Mouse (Mus musculus) liver, adult 2 months (tissue): ENCODE data around the gene Slc38a10. TPM values are rescaled to one million over a fixed set of nuclear protein-coding genes. Genes with fewer than 3 reads are reported as not detected.

ENCODE experiments used
- DNase-seq: peaks from one replicate; pipeline ENCODE4 v3.0.0-alpha.2; 2011; ENCODE audit warnings: low read depth, low spot score; ENCODE audit errors: extremely low read depth
- H3K27ac ChIP-seq: fragments of 200-500 bp; replicated peaks from 2 replicates; pipeline ENCODE4 v1.5.1; 2012; ENCODE audit warnings: low read depth, mild to moderate bottlenecking, control low read depth, inconsistent platforms, low read length; ENCODE audit not compliant: insufficient read depth
- H3K27me3 ChIP-seq: fragments of 200-500 bp; 2 replicates; pipeline ENCODE4 v1.6.1; 2012; ENCODE audit warnings: mild to moderate bottlenecking, moderate library complexity, low read length, inconsistent platforms; ENCODE audit not compliant: control insufficient read depth, insufficient read depth
- H3K36me3 ChIP-seq: fragments of 200-500 bp; 2 replicates; pipeline ENCODE4 v1.6.1; 2012; ENCODE audit warnings: low read length, inconsistent platforms; ENCODE audit not compliant: control insufficient read depth, insufficient read depth
- H3K4me1 ChIP-seq: fragments of 200-500 bp; 2 replicates; pipeline ENCODE4 v1.6.1; 2011; ENCODE audit warnings: low read length; ENCODE audit not compliant: control insufficient read depth, insufficient read depth
- H3K4me3 ChIP-seq: fragments of 200-500 bp; 2 replicates; pipeline ENCODE4 v1.5.1; 2011; ENCODE audit warnings: low read depth, mild to moderate bottlenecking, control low read depth, low read length, moderate library complexity; ENCODE audit not compliant: insufficient read depth
- H3K79me2 ChIP-seq: fragments of 200-500 bp; 2 replicates; pipeline ENCODE4 v1.6.1; 2012; ENCODE audit warnings: inconsistent platforms, mild to moderate bottlenecking, low read length, moderate library complexity; ENCODE audit not compliant: control insufficient read depth, insufficient read depth
- H3K9ac ChIP-seq: fragments of 200-500 bp; 2 replicates; pipeline ENCODE4 v1.6.1; 2012; ENCODE audit warnings: low read depth, mild to moderate bottlenecking, control low read depth, inconsistent platforms, low read length
- CTCF ChIP-seq: fragments of 200-500 bp; IDR thresholded peaks from 2 replicates; pipeline ENCODE4 v1.5.1; 2011; ENCODE audit warnings: low read depth, low read length, control low read depth
- POLR2A ChIP-seq: fragments of 200-500 bp; IDR thresholded peaks from 2 replicates; pipeline ENCODE4 v1.6.1; 2011; ENCODE audit warnings: low read length, control low read depth; ENCODE audit not compliant: insufficient read depth; ENCODE audit errors: extremely low read depth
- WGBS: fragments of 180-500 bp; shearing (Covaris S2); methylation state at CpG from one replicate; pipeline ENCODE4 v1.1.7; 2018; 5-methylcytosine and 5-hydroxymethylcytosine counted together
- polyA plus RNA-seq: library from polyadenylated mRNA; depleted of rRNA; stranded (reverse); fragments of >200 nt; gene quantifications from 2 replicates; pipeline ENCODE4 v1.2.3, GENCODE M21; 2012; rRNA removed
- total RNA-seq: library from RNA; depleted of rRNA; stranded (reverse); fragments of >200 nt; gene quantifications from 2 replicates; pipeline ENCODE4 v1.2.3, GENCODE M21; 2014; rRNA removed

Gene Slc38a10
- 41.1 and 47.8 TPM in 2 replicates for total RNA-seq
- 75.1 and 90.2 TPM in 2 replicates for polyA plus RNA-seq

GRCm38 (mm10) chr11:120151113-120151494 lies at the start of gene Slc38a10:
TSS of gene Slc38a10 (minus strand) at chr11:120151346.
- H3K9ac ChIP-seq = peak within 1 kb of the TSS; percentile 80
- under 1% methylated on average over 28 of the region's 28 CpGs for WGBS
- peak; percentile 96 for DNase-seq

GRCm38 (mm10) chr11:120200621-120201020 lies 49.5 kb upstream of the Slc38a10 start:
- WGBS = 76% methylated on average over 6 of the region's 6 CpGs
- H3K27me3 ChIP-seq = no peaks in the 10 kb centered on the region
- no peak overlapping the region for H3K27ac ChIP-seq
- no peak overlapping the region for H3K9ac ChIP-seq
- H3K4me3 ChIP-seq = no peak overlapping the region
- no peak for TF ChIP-seq POLR2A
- no peak for TF ChIP-seq CTCF
- no peaks in the 10 kb centered on the region for H3K4me1 ChIP-seq
- H3K36me3 ChIP-seq = no peaks in the 10 kb centered on the region
- no peaks in the 10 kb centered on the region for H3K79me2 ChIP-seq
- no peak for DNase-seq

More at GRCm38 (mm10) chr11:120151113-120151494, at the start of gene Slc38a10:
- TF ChIP-seq POLR2A = peak; percentile 71; the same call in 1 of the 2 replicates
- TF ChIP-seq CTCF = no peak
- Histone ChIP-seq H3K79me2 (peaks cover 22% of the 10 kb centered on the region; the same call in 1 of the 2 replicates), H3K36me3 (no peaks in the 10 kb centered on the region), H3K27me3 (no peaks in the 10 kb centered on the region), H3K4me3 (peak within 1 kb of the TSS; percentile 74), H3K4me1 (peaks cover 8% of the 10 kb centered on the region), H3K27ac (peak within 1 kb of the TSS; percentile 41)

DNA sequence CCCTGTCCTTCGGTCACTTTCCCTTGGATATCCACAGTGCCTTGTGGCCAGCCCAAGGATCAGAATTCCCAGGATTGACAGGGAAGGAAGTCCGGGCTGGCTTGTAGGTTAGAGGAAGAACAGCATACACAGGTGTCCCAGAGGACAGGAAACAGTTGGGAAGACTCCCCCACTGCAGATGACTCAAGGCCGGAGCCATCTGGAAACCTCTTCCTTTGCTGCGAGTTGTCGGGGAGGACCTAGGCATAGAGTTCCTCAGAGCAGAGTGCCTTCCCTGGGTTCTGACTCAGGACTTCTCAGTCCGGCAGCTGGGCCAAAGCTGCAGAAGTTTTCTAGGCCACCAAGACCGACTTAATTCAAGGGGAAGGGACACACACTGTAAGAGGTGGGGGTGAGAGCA lies 48.6 kb upstream of the Slc38a10 start:
- no peak overlapping the region for H3K4me3 ChIP-seq
- no peak overlapping the region for H3K9ac ChIP-seq
- no peaks in the 10 kb centered on the region for H3K4me1 ChIP-seq
- H3K79me2 ChIP-seq = no peaks in the 10 kb centered on the region
- H3K27ac ChIP-seq = no peak overlapping the region
- WGBS = 79% methylated on average over 7 of the region's 7 CpGs
- TF ChIP-seq CTCF (no peak), POLR2A (no peak)
- DNase-seq = no peak
- H3K27me3 ChIP-seq = no peaks in the 10 kb centered on the region
- H3K36me3 ChIP-seq = no peaks in the 10 kb centered on the region

DNA sequence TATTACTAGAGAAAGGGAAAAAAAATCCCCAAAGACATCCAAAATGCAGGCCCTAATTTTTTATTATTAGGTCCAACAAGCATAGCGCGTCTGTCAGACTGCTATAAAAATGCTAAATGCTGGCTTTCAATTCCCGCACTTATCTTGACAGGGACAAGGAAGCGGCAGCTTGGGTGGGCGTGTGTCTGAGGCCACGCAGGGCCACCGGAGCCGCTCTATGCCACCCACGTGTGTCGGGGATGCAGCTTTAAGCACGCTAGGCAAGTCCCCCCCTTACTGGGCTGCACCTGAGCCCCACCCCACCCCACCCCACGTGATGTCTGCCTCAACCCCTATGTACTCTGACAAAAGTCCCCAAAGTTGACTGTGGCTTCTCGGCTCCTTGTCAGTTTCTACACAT lies 47.7 kb upstream of the Slc38a10 start:
- no peaks in the 10 kb centered on the region for H3K27me3 ChIP-seq
- no peak for TF ChIP-seq POLR2A
- TF ChIP-seq CTCF = no peak
- no peak for DNase-seq
- no peaks in the 10 kb centered on the region for H3K79me2 ChIP-seq
- no peaks in the 10 kb centered on the region for H3K36me3 ChIP-seq
- no peak overlapping the region for H3K4me3 ChIP-seq
- H3K9ac ChIP-seq = no peak overlapping the region
- no peak overlapping the region for H3K27ac ChIP-seq
- 82% methylated on average over 13 of the region's 13 CpGs for WGBS
- H3K4me1 ChIP-seq = no peaks in the 10 kb centered on the region

- Histone ChIP-seq H3K79me2 (peaks cover 19% of the 10 kb centered on the region; the same call in 1 of the 2 replicates), H3K9ac (peak overlapping the region; percentile 31), H3K4me1 (peaks cover 6% of the 10 kb centered on the region), H3K27ac (peak overlapping the region; percentile 67), H3K4me3 (no peak overlapping the region), H3K36me3 (no peaks in the 10 kb centered on the region), H3K27me3 (no peaks in the 10 kb centered on the region)
- no peak for DNase-seq
- 58% methylated on average over 14 of the region's 14 CpGs for WGBS
- TF ChIP-seq CTCF (no peak), POLR2A (no peak)
These were observed 39.6 kb upstream of the Slc38a10 start for GRCm38 (mm10) chr11:120190526-120191412.
